ENCODE assay signal across 23 mouse cellular contexts in genomic region chr4:108143778-108144177, GRCm38 (mm10). TPM values are rescaled to one million over a fixed set of nuclear protein-coding genes. Genes with fewer than 3 reads are reported as not detected.
DNase-seq lines count a peak whose midpoint lies in the region; ATAC-seq and TF ChIP-seq lines count a peak whose summit lies in the region.
"Had no signal": no experiment of that assay in that cellular context is flagged by ENCODE, and none has a peak within 500 bp of the region (broad histone marks: within the 10 kb centered on the region; RNA-seq: fewer than 3 reads in every experiment).

No protein-coding gene starts in this region.

- no peak overlapping the region for H3K9ac ChIP-seq in intestine, embryonic 16.5 days (ENCODE audit: low read depth, low read length)
- no peak overlapping the region for H3K9ac ChIP-seq in intestine, postnatal 0 days (ENCODE audit: low read depth, low read length)
- no peak overlapping the region for H3K9ac ChIP-seq in kidney, postnatal 0 days (ENCODE audit: low read depth, low read length)
- no peak overlapping the region for H3K9ac ChIP-seq in midbrain, embryonic 11.5 days (ENCODE audit: low read length)
- H3K9ac ChIP-seq: embryonic facial prominence, embryonic 12.5 days; forebrain, embryonic 15.5 days; heart, embryonic 15.5 days had no signal

- H3K27ac ChIP-seq in intestine, embryonic 16.5 days (ENCODE audit: low read length): no peak overlapping the region
- no peak overlapping the region for H3K27ac ChIP-seq in intestine, postnatal 0 days (ENCODE audit: low read depth, low read length)
- peak overlapping the region; percentile 31; the same call in 1 of the 2 replicates for H3K27ac ChIP-seq in kidney, postnatal 0 days
- H3K27ac ChIP-seq in midbrain, embryonic 11.5 days (ENCODE audit: low read depth, low read length): no peak overlapping the region
- H3K27ac ChIP-seq: embryonic facial prominence, embryonic 12.5 days; forebrain, embryonic 15.5 days; heart, adult 2 months; heart, embryonic 15.5 days had no signal

- DNase-seq in kidney, adult 8-10 months: peak; percentile 63 to 67
- no peak for DNase-seq in kidney, postnatal 0 days (ENCODE audit: low spot score)
- DNase-seq in kidney, postnatal 36 days: peak; percentile 76 to 77
- no peak for DNase-seq in midbrain, embryonic 11.5 days (ENCODE audit: low spot score, missing footprints)
- DNase-seq in T-cell, adult 2 months (ENCODE audit: low spot score): no peak
- DNase-seq: adrenal gland, postnatal 10 days; B cell, adult 2 months; cerebellum, adult 11 months; cerebellum, adult 8-10 months; cerebellum, postnatal 25 days; gastrocnemius, postnatal 36 days; heart, adult 2 months; heart, postnatal 14 days had no signal

- no peaks in the 10 kb centered on the region for H3K36me3 ChIP-seq in intestine, embryonic 16.5 days (ENCODE audit: control insufficient read depth, insufficient read depth, low read length)
- no peaks in the 10 kb centered on the region for H3K36me3 ChIP-seq in intestine, postnatal 0 days (ENCODE audit: control insufficient read depth, insufficient read depth)
- no peaks in the 10 kb centered on the region for H3K36me3 ChIP-seq in kidney, postnatal 0 days (ENCODE audit: insufficient read depth, low read length)
- H3K36me3 ChIP-seq in midbrain, embryonic 11.5 days (ENCODE audit: control insufficient read depth, insufficient read depth, low read length): no peaks in the 10 kb centered on the region
- H3K36me3 ChIP-seq: embryonic facial prominence, embryonic 12.5 days; forebrain, embryonic 15.5 days; G1E; heart, embryonic 15.5 days had no signal

- no peaks in the 10 kb centered on the region for H3K27me3 ChIP-seq in intestine, embryonic 16.5 days (replicated peaks; ENCODE audit: control insufficient read depth, insufficient read depth, low read length)
- no peaks in the 10 kb centered on the region for H3K27me3 ChIP-seq in intestine, postnatal 0 days (replicated peaks; ENCODE audit: control insufficient read depth, insufficient read depth, low read length)
- no peaks in the 10 kb centered on the region for H3K27me3 ChIP-seq in kidney, postnatal 0 days (ENCODE audit: insufficient read depth, low read length)
- H3K27me3 ChIP-seq in midbrain, embryonic 11.5 days (ENCODE audit: control insufficient read depth, insufficient read depth, low read length): no peaks in the 10 kb centered on the region
- H3K27me3 ChIP-seq: embryonic facial prominence, embryonic 12.5 days; forebrain, embryonic 15.5 days; heart, embryonic 15.5 days had no signal

- TF ChIP-seq CTCF in intestine, postnatal 0 days (IDR thresholded peaks at IDR 0.05; ENCODE audit: low read depth): no peak
- no peak for TF ChIP-seq CTCF in kidney, postnatal 0 days (IDR thresholded peaks at IDR 0.05; ENCODE audit: low read depth)

- no peak overlapping the region for H3K4me2 ChIP-seq in intestine, embryonic 16.5 days (ENCODE audit: low read depth, low read length)
- H3K4me2 ChIP-seq in intestine, postnatal 0 days (replicated peaks; ENCODE audit: low read depth): no peak overlapping the region
- H3K4me2 ChIP-seq in kidney, postnatal 0 days (ENCODE audit: low read length): peak overlapping the region; percentile 36; the same call in 1 of the 2 replicates
- H3K4me2 ChIP-seq in midbrain, embryonic 11.5 days: no peak overlapping the region
- H3K4me2 ChIP-seq: embryonic facial prominence, embryonic 12.5 days; forebrain, embryonic 15.5 days; heart, embryonic 11.5 days; heart, embryonic 15.5 days had no signal

- no peak overlapping the region for H3K4me3 ChIP-seq in intestine, embryonic 16.5 days (ENCODE audit: low read length)
- H3K4me3 ChIP-seq in intestine, postnatal 0 days (ENCODE audit: low read depth, low read length): no peak overlapping the region
- 0 out of 2 replicates have a peak overlapping the region, but pooled peaks have one; percentile 11 for H3K4me3 ChIP-seq in kidney, postnatal 0 days (replicated peaks; ENCODE audit: low read depth, low read length)
- no peak overlapping the region for H3K4me3 ChIP-seq in midbrain, embryonic 11.5 days (ENCODE audit: low read depth, low read length)
- H3K4me3 ChIP-seq: embryonic facial prominence, embryonic 12.5 days; forebrain, embryonic 15.5 days; heart, adult 2 months; heart, embryonic 15.5 days had no signal

- no peaks in the 10 kb centered on the region for H3K4me1 ChIP-seq in intestine, embryonic 16.5 days (ENCODE audit: control insufficient read depth, insufficient read depth, low read length)
- H3K4me1 ChIP-seq in intestine, postnatal 0 days (replicated peaks; ENCODE audit: control insufficient read depth, insufficient read depth, low read length): no peaks in the 10 kb centered on the region
- H3K4me1 ChIP-seq in kidney, postnatal 0 days (replicated peaks; ENCODE audit: insufficient read depth, low read length): no peaks in the 10 kb centered on the region
- no peaks in the 10 kb centered on the region for H3K4me1 ChIP-seq in midbrain, embryonic 11.5 days (ENCODE audit: control insufficient read depth, insufficient read depth, low read length)
- H3K4me1 ChIP-seq: embryonic facial prominence, embryonic 12.5 days; forebrain, embryonic 15.5 days; heart, embryonic 15.5 days had no signal

- H3K9me3 ChIP-seq in intestine, embryonic 16.5 days (ENCODE audit: control insufficient read depth, low read length): no peaks in the 10 kb centered on the region
- H3K9me3 ChIP-seq in intestine, postnatal 0 days (ENCODE audit: control insufficient read depth): no peaks in the 10 kb centered on the region
- no peaks in the 10 kb centered on the region for H3K9me3 ChIP-seq in kidney, postnatal 0 days (replicated peaks; ENCODE audit: low read length)
- no peaks in the 10 kb centered on the region for H3K9me3 ChIP-seq in midbrain, embryonic 11.5 days (ENCODE audit: control insufficient read depth, low read length)
- H3K9me3 ChIP-seq: forebrain, embryonic 15.5 days had no signal

- 0 out of 2 replicates have a peak, but pooled peaks have one; percentile 52 for ATAC-seq in intestine, embryonic 16.5 days
- no peak for ATAC-seq in intestine, postnatal 0 days
- ATAC-seq in kidney, postnatal 0 days (replicated peaks; ENCODE audit: low FRiP score, low read depth): no peak
- ATAC-seq in megakaryocyte progenitor cell, adult 5-6 weeks (replicated peaks; ENCODE audit: poor library complexity): no peak
- ATAC-seq in midbrain, embryonic 11.5 days (ENCODE audit: low FRiP score): no peak
- ATAC-seq: CD4-positive, CD25-positive, alpha-beta regulatory T cell, adult 4 months; forebrain, embryonic 15.5 days had no signal

RNA-seq across cellular contexts. Expression of gene Scp2, which starts 1.0 kb away (rescaled TPM):
- 372 and 434 TPM in 2 replicates for polyA plus RNA-seq in intestine, embryonic 16.5 days (2015; fragmentation: Nextera tagmentation; extraction: Ambion mirVana)
- 943 and 956 TPM in 2 replicates for polyA plus RNA-seq in intestine, postnatal 0 days (2015; fragmentation: Nextera tagmentation; extraction: Ambion mirVana)
- 363 and 369 TPM in 2 replicates for polyA plus RNA-seq in kidney, postnatal 0 days (2015; fragmentation: Nextera tagmentation; extraction: Ambion mirVana)
- 205 and 243 TPM in 2 replicates for total RNA-seq in megakaryocyte progenitor cell, adult 5-6 weeks (2015)
- total RNA-seq in megakaryocyte progenitor cell, adult 5-6 weeks (2017): 288 and 345 TPM in 2 replicates
- polyA plus RNA-seq in midbrain, embryonic 11.5 days (2014; fragmentation: Nextera tagmentation; extraction: Ambion mirVana): 233 and 236 TPM in 2 replicates

RNA-seq across cellular contexts. Expression of gene Echdc2, which starts 21.5 kb away (rescaled TPM):
- polyA plus RNA-seq in intestine, embryonic 16.5 days (2015; fragmentation: Nextera tagmentation; extraction: Ambion mirVana): 34.4 and 36.0 TPM in 2 replicates
- polyA plus RNA-seq in intestine, postnatal 0 days (2015; fragmentation: Nextera tagmentation; extraction: Ambion mirVana): 20.6 and 20.8 TPM in 2 replicates
- 41.6 and 44.6 TPM in 2 replicates for polyA plus RNA-seq in kidney, postnatal 0 days (2015; fragmentation: Nextera tagmentation; extraction: Ambion mirVana)
- total RNA-seq in megakaryocyte progenitor cell, adult 5-6 weeks (2015): 0.37 and 0.86 TPM in 2 replicates
- total RNA-seq in megakaryocyte progenitor cell, adult 5-6 weeks (2017): not detected in 2 replicates
- 11.7 and 13.8 TPM in 2 replicates for polyA plus RNA-seq in midbrain, embryonic 11.5 days (2014; fragmentation: Nextera tagmentation; extraction: Ambion mirVana)
- polyA plus RNA-seq: G1E had no signal

RNA-seq across cellular contexts. Expression of gene Podn, which starts 47.5 kb away (rescaled TPM):
- 0.72 and 1.5 TPM in 2 replicates for polyA plus RNA-seq in intestine, embryonic 16.5 days (2015; fragmentation: Nextera tagmentation; extraction: Ambion mirVana)
- polyA plus RNA-seq in intestine, postnatal 0 days (2015; fragmentation: Nextera tagmentation; extraction: Ambion mirVana): 5.0 and 6.5 TPM in 2 replicates
- 1.2 and 1.4 TPM in 2 replicates for polyA plus RNA-seq in kidney, postnatal 0 days (2015; fragmentation: Nextera tagmentation; extraction: Ambion mirVana)
- 0.44 TPM in 1 of 2 replicates, not detected in the other for total RNA-seq in megakaryocyte progenitor cell, adult 5-6 weeks (2015)
- not detected in 2 replicates for total RNA-seq in megakaryocyte progenitor cell, adult 5-6 weeks (2017)
- polyA plus RNA-seq in midbrain, embryonic 11.5 days (2014; fragmentation: Nextera tagmentation; extraction: Ambion mirVana): 0.21 and 0.45 TPM in 2 replicates
- total RNA-seq: G1E; hematopoietic stem cell, adult 5-6 weeks had no signal
- polyA plus RNA-seq: CD4-positive, CD25-positive, alpha-beta regulatory T cell, adult 4 months; G1E had no signal

Comparison
In these comparisons a context has a peak if more than half of its experiments do, and no peak if none do; other contexts are left out.
1. DNase-seq: peak in kidney, adult 8-10 months (2 of 2) and kidney, postnatal 36 days (2 of 2); none in kidney, postnatal 0 days (single experiment), midbrain, embryonic 11.5 days (single experiment) and T-cell, adult 2 months (single experiment).